Mouse (Mus musculus) liver, postnatal 0 days (tissue): ENCODE data around the gene Kif17. TPM values are rescaled to one million over a fixed set of nuclear protein-coding genes. Genes with fewer than 3 reads are reported as not detected.
A peak's percentile ranks its signal among the peaks of the same experiment; 100 is the strongest.

Experiments
- ATAC-seq: fragments of 200-750 bp; cut with Nextera tagmentation; 2 replicates; pipeline ENCODE4 v1.8.0; 2017; ENCODE audit warnings: mild to moderate bottlenecking, moderate library complexity
- DNase-seq: peaks from one replicate; pipeline ENCODE4 v3.0.0-alpha.2; 2016
- H3K27ac ChIP-seq: fragments of 300-500 bp; sonication (generic); 2 replicates; pipeline ENCODE4 v1.5.1; 2014; ENCODE audit warnings: antibody characterized with exemption, moderate library complexity, mild to moderate bottlenecking, low read depth
- H3K27me3 ChIP-seq: fragments of 300-500 bp; sonication (generic); 2 replicates; pipeline ENCODE4 v1.6.1; 2014; ENCODE audit warnings: low read length, control low read depth, mixed read lengths; ENCODE audit not compliant: insufficient read depth
- H3K36me3 ChIP-seq: fragments of 300-500 bp; sonication (generic); replicated peaks from 2 replicates; pipeline ENCODE4 v1.6.1; 2014; ENCODE audit warnings: mild to moderate bottlenecking, control low read depth, low read length, moderate library complexity, mixed read lengths; ENCODE audit not compliant: insufficient read depth
- H3K4me1 ChIP-seq: fragments of 300-500 bp; sonication (generic); 2 replicates; pipeline ENCODE4 v1.6.1; 2014; ENCODE audit warnings: antibody characterized with exemption, mild to moderate bottlenecking, control low read depth; ENCODE audit not compliant: insufficient read depth
- H3K4me2 ChIP-seq: fragments of 300-500 bp; sonication (generic); 2 replicates; pipeline ENCODE4 v1.6.1; 2014; ENCODE audit warnings: low read depth, mild to moderate bottlenecking, low read length, moderate library complexity, mixed read lengths
- H3K4me3 ChIP-seq: fragments of 300-500 bp; sonication (generic); 2 replicates; pipeline ENCODE4 v1.5.1; 2014; ENCODE audit warnings: low read depth, low read length
- H3K9ac ChIP-seq: fragments of 300-500 bp; sonication (generic); replicated peaks from 2 replicates; pipeline ENCODE4 v1.6.1; 2014; ENCODE audit warnings: mild to moderate bottlenecking, moderate library complexity
- H3K9me3 ChIP-seq: fragments of 300-500 bp; sonication (generic); 2 replicates; pipeline ENCODE4 v1.6.1; 2016; ENCODE audit warnings: mild to moderate bottlenecking, control low read depth, low read length, mixed read lengths
- CTCF ChIP-seq: sonication (generic); IDR thresholded peaks from 2 replicates; pipeline ENCODE4 v1.5.1; 2016; ENCODE audit warnings: antibody characterized with exemption, low read depth
- EP300 ChIP-seq: IDR thresholded peaks from 2 replicates; pipeline ENCODE4 v1.6.1; 2016; ENCODE audit warnings: antibody characterized with exemption, low read depth, mild to moderate bottlenecking
- WGBS: fragments of 180-500 bp; shearing (Covaris S2); extraction: QIAGEN DNeasy Blood & Tissue Kit; methylation state at CpG from one replicate; pipeline ENCODE4 v1.1.7; 2014; ENCODE audit not compliant: insufficient replicate concordance; 5-methylcytosine and 5-hydroxymethylcytosine counted together
- polyA plus RNA-seq: library from polyadenylated mRNA; unstranded; fragments of >200 nt; fragmentation: Nextera tagmentation; extraction: Ambion mirVana; gene quantifications from 2 replicates; pipeline ENCODE4 v1.2.1, GENCODE M21; 2015

The Kif17 gene
- polyA plus RNA-seq, 1 experiment from 2014 or later, result 0.08 TPM

GRCm38 (mm10) chr4:138216200-138216890 lies 33.9 kb upstream of the Kif17 start, which contains the start of gene Hp1bp3:
Gene Hp1bp3 (plus strand): TSS chr4:138216296.
- Histone ChIP-seq H3K27ac (peak within 1 kb of the TSS; percentile 99), H3K27me3 (no peaks in the 10 kb centered on the region), H3K9me3 (no peaks in the 10 kb centered on the region), H3K36me3 (no peaks in the 10 kb centered on the region), H3K4me1 (peaks cover 36% of the 10 kb centered on the region), H3K9ac (peak within 1 kb of the TSS; percentile 99), H3K4me2 (peak within 1 kb of the TSS; percentile 76), H3K4me3 (peak within 1 kb of the TSS; percentile 97)
- TF ChIP-seq EP300 (no peak), CTCF (no peak)
- 1% methylated on average over 61 of the region's 84 CpGs for WGBS
- peak; percentile 89 for DNase-seq
- peak; percentile 69 for ATAC-seq

- under 1% methylated on average over 55 of the region's 68 CpGs for WGBS
- H3K4me2 ChIP-seq, result peak overlapping the region; percentile 76
- peaks cover 39% of the 10 kb centered on the region for H3K4me1 ChIP-seq
- peaks cover under 1% of the 10 kb centered on the region; the same call in 1 of the 2 replicates for H3K36me3 ChIP-seq
- no peaks in the 10 kb centered on the region for H3K9me3 ChIP-seq
- H3K4me3 ChIP-seq, result peak overlapping the region; percentile 97
- peak; percentile 95 for ATAC-seq
- TF ChIP-seq EP300 (no peak), CTCF (no peak)
- peak overlapping the region; percentile 99 for H3K9ac ChIP-seq
- H3K27me3 ChIP-seq, result no peaks in the 10 kb centered on the region
- peak overlapping the region; percentile 99 for H3K27ac ChIP-seq
- DNase-seq, result peak; percentile 98
Observed at GRCm38 (mm10) chr4:138216891-138217392, 33.3 kb upstream of the Kif17 start.

GRCm38 (mm10) chr4:138217441-138217840 lies 32.8 kb upstream of the Kif17 start:
- TF ChIP-seq CTCF, result no peak
- no peak for TF ChIP-seq EP300
- DNase-seq, result no peak
- Histone ChIP-seq H3K4me3 (peak overlapping the region; percentile 97), H3K36me3 (peaks cover 6% of the 10 kb centered on the region), H3K27me3 (no peaks in the 10 kb centered on the region), H3K4me1 (peaks cover 39% of the 10 kb centered on the region), H3K9ac (peak overlapping the region; percentile 99), H3K9me3 (no peaks in the 10 kb centered on the region), H3K27ac (peak overlapping the region; percentile 99), H3K4me2 (peak overlapping the region; percentile 76)
- peak; percentile 14 for ATAC-seq
- WGBS, result 0% methylated on average over 34 of the region's 36 CpGs

GRCm38 (mm10) chr4:138217951-138218685 lies 32.1 kb upstream of the Kif17 start:
- peaks cover 39% of the 10 kb centered on the region for H3K4me1 ChIP-seq
- 39% methylated on average over 11 of the region's 11 CpGs for WGBS
- H3K9ac ChIP-seq, result peak overlapping the region; percentile 99
- no peaks in the 10 kb centered on the region for H3K9me3 ChIP-seq
- no peak for TF ChIP-seq EP300
- no peak for TF ChIP-seq CTCF
- H3K4me2 ChIP-seq, result peak overlapping the region; percentile 76
- no peaks in the 10 kb centered on the region for H3K27me3 ChIP-seq
- ATAC-seq, result no peak
- peaks cover 12% of the 10 kb centered on the region for H3K36me3 ChIP-seq
- peak overlapping the region; percentile 97 for H3K4me3 ChIP-seq
- peak overlapping the region; percentile 99 for H3K27ac ChIP-seq
- peak; percentile 20 for DNase-seq

GRCm38 (mm10) chr4:138219331-138219730 lies 30.9 kb upstream of the Kif17 start:
- Histone ChIP-seq H3K9me3 (no peaks in the 10 kb centered on the region), H3K4me2 (peak overlapping the region; percentile 76), H3K36me3 (peaks cover 24% of the 10 kb centered on the region), H3K4me1 (peaks cover 39% of the 10 kb centered on the region), H3K9ac (no peak overlapping the region), H3K27me3 (no peaks in the 10 kb centered on the region), H3K4me3 (peak overlapping the region; percentile 97; the same call in 1 of the 2 replicates), H3K27ac (peak overlapping the region; percentile 99)
- ATAC-seq, result no peak
- WGBS, result 52% methylated on average over 5 of the region's 5 CpGs
- no peak for TF ChIP-seq EP300
- no peak for TF ChIP-seq CTCF
- DNase-seq, result peak; percentile 21

- Histone ChIP-seq H3K36me3 (peaks cover 37% of the 10 kb centered on the region), H3K4me2 (peak overlapping the region; percentile 10; the same call in 1 of the 2 replicates), H3K9ac (no peak overlapping the region), H3K27me3 (no peaks in the 10 kb centered on the region), H3K4me3 (no peak overlapping the region), H3K9me3 (no peaks in the 10 kb centered on the region), H3K27ac (no peak overlapping the region), H3K4me1 (peaks cover 36% of the 10 kb centered on the region)
- DNase-seq, result no peak
- WGBS, result 42% methylated on average over 7 of the region's 7 CpGs
- no peak for ATAC-seq
- TF ChIP-seq CTCF, result no peak
- TF ChIP-seq EP300, result no peak
Observed at GRCm38 (mm10) chr4:138220761-138221160, 29.5 kb upstream of the Kif17 start.
